Mouse (Mus musculus) testis, postnatal 10 days (tissue): ENCODE data around the gene Lrfn1.

Experiments
- DNase-seq: peaks from one replicate; pipeline ENCODE4 v3.0.0; 2021; ENCODE audit warnings: low spot score

The Lrfn1 gene

DNA sequence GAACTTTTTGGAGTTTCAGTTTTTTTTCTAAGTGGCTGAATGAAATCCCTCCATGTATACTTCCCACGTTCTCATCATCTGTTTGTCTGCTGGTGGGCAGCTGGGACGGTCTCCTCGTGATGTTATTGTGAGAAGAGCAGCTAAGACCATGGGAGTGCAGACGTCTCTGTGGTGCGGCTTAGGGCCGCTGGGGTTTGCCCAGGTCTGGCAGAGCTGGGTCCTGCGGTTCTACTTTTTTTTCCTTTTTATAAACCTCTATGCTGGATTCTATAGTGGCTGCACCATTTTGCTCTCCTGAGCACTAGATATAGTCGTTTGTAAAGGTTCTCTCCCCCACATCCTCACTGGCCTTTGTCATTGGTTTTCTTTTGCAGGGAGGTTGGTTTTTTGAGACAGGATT lies 59.7 kb downstream of the Lrfn1 start:
- no peak for DNase-seq
